Mouse (Mus musculus): Measurements from ENCODE around the gene Tjp3. TPM values are rescaled to one million over a fixed set of nuclear protein-coding genes. Genes with fewer than 3 reads are reported as not detected.

The Tjp3 gene
- polyA plus RNA-seq, 1 experiment from 2014 or later = 9.2 TPM

DNA sequence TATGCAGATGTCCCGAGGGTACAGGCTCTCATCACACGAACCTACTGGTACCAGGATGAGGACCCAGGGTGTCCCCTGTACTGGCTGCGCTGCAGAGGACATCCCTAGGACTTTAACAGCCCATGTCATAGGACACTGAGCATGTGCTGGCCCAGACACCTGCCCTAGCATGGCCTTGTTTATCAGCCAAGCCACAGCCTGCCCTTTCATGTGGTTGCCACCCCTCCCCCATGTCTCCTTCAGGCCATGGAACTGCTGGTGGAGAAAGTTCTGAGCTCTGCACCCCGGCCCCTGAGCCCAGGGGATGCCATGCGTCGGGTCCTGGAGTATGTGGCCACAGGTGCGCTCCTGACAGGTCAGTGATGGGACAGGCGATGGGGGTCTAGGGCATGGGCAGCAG, 41.9 kb downstream of the Tjp3 start:
- no peaks in the 10 kb centered on the region for H3K9me3 ChIP-seq (replicated peaks; ENCODE audit: control insufficient read depth, low read length, poor library complexity, severe bottlenecking)
- ATAC-seq = no peak
- 85% methylated on average over 8 of the region's 8 CpGs for WGBS
- peaks cover 5% of the 10 kb centered on the region for H3K36me3 ChIP-seq (ENCODE audit: control insufficient read depth, insufficient read depth, low read length)
- no peak overlapping the region for H3K4me2 ChIP-seq (ENCODE audit: low read length)
- H3K4me1 ChIP-seq (ENCODE audit: control insufficient read depth, insufficient read depth, low read length) = peaks cover 7% of the 10 kb centered on the region
- peaks cover 8% of the 10 kb centered on the region for H3K27me3 ChIP-seq (ENCODE audit: control insufficient read depth, insufficient read depth, low read depth, low read length)
- H3K9ac ChIP-seq (ENCODE audit: low read depth, low read length) = no peak overlapping the region
- no peak overlapping the region for H3K4me3 ChIP-seq (ENCODE audit: low read depth, low read length)
- no peak overlapping the region for H3K27ac ChIP-seq (ENCODE audit: low read length)

DNA sequence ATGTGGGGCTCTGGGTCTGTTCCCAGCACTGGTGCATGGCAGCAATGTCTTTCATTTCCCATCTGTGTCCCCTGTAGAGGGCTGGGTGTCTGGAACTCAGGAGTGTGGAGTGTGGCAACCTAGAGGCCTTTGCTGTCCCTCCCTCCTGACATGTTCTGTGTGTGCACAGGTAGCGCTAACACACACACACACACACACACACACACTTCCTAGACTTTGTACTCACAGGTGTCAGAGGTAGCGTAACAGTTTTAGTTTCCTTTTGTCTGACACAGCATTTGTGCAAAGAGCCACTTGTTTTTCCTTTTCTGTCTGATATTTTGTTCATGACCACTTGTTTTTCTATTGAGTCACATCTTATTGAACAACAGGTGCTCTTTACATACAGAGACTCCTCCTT, 43.6 kb downstream of the Tjp3 start:
- H3K9me3 ChIP-seq (replicated peaks; ENCODE audit: control insufficient read depth, low read length, poor library complexity, severe bottlenecking) = no peaks in the 10 kb centered on the region
- H3K27ac ChIP-seq (ENCODE audit: low read length) = no peak overlapping the region
- H3K9ac ChIP-seq (ENCODE audit: low read depth, low read length) = no peak overlapping the region
- H3K4me1 ChIP-seq (ENCODE audit: control insufficient read depth, insufficient read depth, low read length) = peaks cover 4% of the 10 kb centered on the region
- no peak overlapping the region for H3K4me3 ChIP-seq (ENCODE audit: low read depth, low read length)
- WGBS = 94% methylated on average over 2 of the region's 2 CpGs
- no peak overlapping the region for H3K4me2 ChIP-seq (ENCODE audit: low read length)
- peaks cover 8% of the 10 kb centered on the region for H3K27me3 ChIP-seq (ENCODE audit: control insufficient read depth, insufficient read depth, low read depth, low read length)
- H3K36me3 ChIP-seq (ENCODE audit: control insufficient read depth, insufficient read depth, low read length) = peaks cover 6% of the 10 kb centered on the region
- ATAC-seq = no peak

DNA sequence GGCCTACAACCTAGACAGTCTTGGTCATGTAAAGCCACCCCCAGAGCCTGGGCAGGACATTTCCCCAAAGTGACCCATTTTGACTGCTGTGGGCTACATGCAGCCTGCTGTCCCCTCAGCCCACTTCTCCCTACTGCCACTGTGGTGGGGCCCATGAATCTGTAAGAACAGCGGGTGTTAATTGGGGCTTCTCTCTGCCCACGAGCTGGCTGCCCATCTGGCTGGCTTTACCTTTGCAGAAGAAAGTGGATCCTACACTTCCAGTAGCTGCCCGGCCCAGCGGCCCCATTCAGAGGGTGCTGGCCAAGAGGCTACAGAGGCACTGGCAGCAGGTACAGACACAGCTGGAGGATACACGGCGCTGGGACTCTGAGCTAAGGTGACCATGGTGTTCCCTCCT, 46.2 kb downstream of the Tjp3 start:
- no peak for ATAC-seq
- Histone ChIP-seq H3K4me3 (ENCODE audit: low read depth, low read length) (no peak overlapping the region), H3K9me3 (replicated peaks; ENCODE audit: control insufficient read depth, low read length, poor library complexity, severe bottlenecking) (no peaks in the 10 kb centered on the region), H3K4me1 (ENCODE audit: control insufficient read depth, insufficient read depth, low read length) (no peaks in the 10 kb centered on the region), H3K36me3 (ENCODE audit: control insufficient read depth, insufficient read depth, low read length) (peaks cover 8% of the 10 kb centered on the region), H3K9ac (ENCODE audit: low read depth, low read length) (peak overlapping the region; percentile 34; the same call in 1 of the 2 replicates), H3K27me3 (ENCODE audit: control insufficient read depth, insufficient read depth, low read depth, low read length) (0 out of 2 replicates have a peak, but pooled peaks cover 2% of the 10 kb centered on the region), H3K27ac (ENCODE audit: low read length) (no peak overlapping the region), H3K4me2 (ENCODE audit: low read length) (no peak overlapping the region)
- WGBS = 91% methylated on average over 6 of the region's 6 CpGs

DNA sequence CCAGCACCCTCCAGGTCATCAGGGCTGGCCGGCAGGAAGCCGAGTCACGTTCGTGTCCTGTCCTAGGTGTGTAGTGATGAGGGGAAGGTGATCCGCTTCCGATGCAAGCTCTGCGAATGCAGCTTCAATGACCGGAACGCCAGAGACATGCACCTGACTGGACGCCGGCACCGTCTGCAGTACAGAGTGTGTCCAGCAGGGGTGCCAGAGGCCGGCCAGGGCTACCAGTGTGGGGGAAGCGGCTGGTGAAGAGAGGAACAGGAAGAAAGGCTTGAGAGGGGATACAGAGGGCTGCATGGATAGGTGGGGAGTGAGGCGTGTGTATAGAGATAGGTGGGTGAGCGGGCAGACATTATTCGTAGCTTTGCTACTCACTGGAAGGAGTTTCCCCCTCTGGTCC, 46.8 kb downstream of the Tjp3 start:
- Histone ChIP-seq H3K9ac (ENCODE audit: low read depth, low read length) (peak overlapping the region; percentile 34), H3K4me3 (ENCODE audit: low read depth, low read length) (no peak overlapping the region), H3K4me2 (ENCODE audit: low read length) (no peak overlapping the region), H3K9me3 (replicated peaks; ENCODE audit: control insufficient read depth, low read length, poor library complexity, severe bottlenecking) (no peaks in the 10 kb centered on the region), H3K27me3 (ENCODE audit: control insufficient read depth, insufficient read depth, low read depth, low read length) (0 out of 2 replicates have a peak, but pooled peaks cover 2% of the 10 kb centered on the region), H3K36me3 (ENCODE audit: control insufficient read depth, insufficient read depth, low read length) (peaks cover 8% of the 10 kb centered on the region), H3K4me1 (ENCODE audit: control insufficient read depth, insufficient read depth, low read length) (no peaks in the 10 kb centered on the region), H3K27ac (ENCODE audit: low read length) (no peak overlapping the region)
- peak; percentile 66 for ATAC-seq
- WGBS = 9% methylated on average over 17 of the region's 17 CpGs

DNA sequence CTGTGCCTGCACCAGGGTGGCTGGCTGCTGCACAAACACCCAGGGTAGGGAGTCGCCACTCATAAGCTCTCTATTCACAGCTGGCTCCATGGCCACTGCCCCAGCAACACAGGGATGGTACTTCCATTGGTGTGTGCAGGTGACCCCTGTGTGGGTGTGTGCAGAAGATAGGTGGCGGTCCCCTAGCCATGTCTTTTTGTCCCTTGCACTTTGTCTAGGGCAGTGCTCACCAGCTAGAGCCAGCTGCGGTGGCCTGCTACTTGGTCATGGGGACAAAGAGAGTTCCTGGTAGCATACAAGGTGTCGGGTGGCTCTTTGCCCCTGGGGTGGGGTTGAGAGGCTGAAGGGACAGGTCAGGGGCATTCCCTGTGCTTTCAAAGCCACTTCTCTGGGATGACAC, 47.2 kb downstream of the Tjp3 start:
- H3K27ac ChIP-seq (ENCODE audit: low read length) = no peak overlapping the region
- no peak overlapping the region for H3K4me2 ChIP-seq (ENCODE audit: low read length)
- H3K27me3 ChIP-seq (ENCODE audit: control insufficient read depth, insufficient read depth, low read depth, low read length) = peaks cover 6% of the 10 kb centered on the region; the same call in 1 of the 2 replicates
- no peaks in the 10 kb centered on the region for H3K4me1 ChIP-seq (ENCODE audit: control insufficient read depth, insufficient read depth, low read length)
- peaks cover 8% of the 10 kb centered on the region for H3K36me3 ChIP-seq (ENCODE audit: control insufficient read depth, insufficient read depth, low read length)
- 0 out of 2 replicates have a peak overlapping the region, but pooled peaks have one; percentile 34 for H3K9ac ChIP-seq (ENCODE audit: low read depth, low read length)
- 75% methylated on average over 4 of the region's 4 CpGs for WGBS
- no peaks in the 10 kb centered on the region for H3K9me3 ChIP-seq (replicated peaks; ENCODE audit: control insufficient read depth, low read length, poor library complexity, severe bottlenecking)
- peak; percentile 1; the same call in 1 of the 2 replicates for ATAC-seq
- H3K4me3 ChIP-seq (ENCODE audit: low read depth, low read length) = no peak overlapping the region

DNA sequence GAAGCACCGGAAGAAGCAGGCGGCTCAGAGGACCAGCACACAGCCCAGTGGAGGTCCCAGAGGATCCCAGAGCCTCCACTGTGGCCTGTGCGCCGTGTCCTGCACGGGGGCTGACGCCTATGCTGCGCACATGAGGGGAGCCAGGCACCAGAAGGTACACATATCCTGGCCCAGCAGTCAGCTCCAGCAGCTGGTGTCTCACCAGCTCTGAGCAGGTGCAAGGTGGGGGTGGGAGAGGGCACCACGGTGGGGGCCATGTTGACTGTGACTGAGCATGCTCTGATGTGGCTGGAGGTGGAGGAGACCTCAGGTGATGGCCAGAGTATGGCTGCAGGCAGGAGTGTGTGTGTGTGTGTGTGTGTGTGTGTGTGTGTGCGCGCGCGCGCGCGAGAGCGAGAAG, 49.4 kb downstream of the Tjp3 start:
- H3K27ac ChIP-seq (ENCODE audit: low read length) = no peak overlapping the region
- H3K9me3 ChIP-seq (replicated peaks; ENCODE audit: control insufficient read depth, low read length, poor library complexity, severe bottlenecking) = no peaks in the 10 kb centered on the region
- 88% methylated on average over 16 of the region's 16 CpGs for WGBS
- H3K36me3 ChIP-seq (ENCODE audit: control insufficient read depth, insufficient read depth, low read length) = peaks cover 6% of the 10 kb centered on the region; the same call in 1 of the 2 replicates
- no peak overlapping the region for H3K4me2 ChIP-seq (ENCODE audit: low read length)
- H3K27me3 ChIP-seq (ENCODE audit: control insufficient read depth, insufficient read depth, low read depth, low read length) = peaks cover 7% of the 10 kb centered on the region; the same call in 1 of the 2 replicates
- no peak for ATAC-seq
- H3K9ac ChIP-seq (ENCODE audit: low read depth, low read length) = no peak overlapping the region
- no peak overlapping the region for H3K4me3 ChIP-seq (ENCODE audit: low read depth, low read length)
- no peaks in the 10 kb centered on the region for H3K4me1 ChIP-seq (ENCODE audit: control insufficient read depth, insufficient read depth, low read length)

DNA sequence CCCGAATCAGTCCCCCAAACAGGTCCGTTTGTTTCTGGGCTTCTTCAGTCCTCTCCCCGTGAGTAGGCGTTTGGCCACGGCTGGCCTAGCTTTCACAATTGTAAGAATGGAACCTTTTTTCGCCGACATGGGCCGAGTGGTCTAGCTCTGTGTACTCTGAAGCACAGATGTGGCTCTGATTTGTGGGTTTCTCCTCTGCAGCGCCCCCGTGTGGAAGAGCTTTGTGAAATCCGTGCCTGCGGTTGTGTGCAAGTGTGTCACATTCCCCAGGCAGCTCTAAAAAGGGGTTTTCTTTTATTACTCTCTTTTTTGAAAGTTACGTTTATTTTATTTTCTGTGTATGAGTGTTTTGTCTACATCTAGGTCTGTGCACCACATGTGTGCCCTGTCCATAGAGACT, 50.5 kb downstream of the Tjp3 start:
- H3K4me1 ChIP-seq (ENCODE audit: control insufficient read depth, insufficient read depth, low read length) = no peaks in the 10 kb centered on the region
- no peak overlapping the region for H3K4me2 ChIP-seq (ENCODE audit: low read length)
- H3K4me3 ChIP-seq (ENCODE audit: low read depth, low read length) = no peak overlapping the region
- H3K36me3 ChIP-seq (ENCODE audit: control insufficient read depth, insufficient read depth, low read length) = peaks cover 3% of the 10 kb centered on the region; the same call in 1 of the 2 replicates
- H3K9ac ChIP-seq (ENCODE audit: low read depth, low read length) = no peak overlapping the region
- no peaks in the 10 kb centered on the region for H3K9me3 ChIP-seq (replicated peaks; ENCODE audit: control insufficient read depth, low read length, poor library complexity, severe bottlenecking)
- H3K27ac ChIP-seq (ENCODE audit: low read length) = no peak overlapping the region
- ATAC-seq = no peak
- WGBS = 22% methylated on average over 13 of the region's 13 CpGs
- peaks cover 7% of the 10 kb centered on the region; the same call in 1 of the 2 replicates for H3K27me3 ChIP-seq (ENCODE audit: control insufficient read depth, insufficient read depth, low read depth, low read length)

DNA sequence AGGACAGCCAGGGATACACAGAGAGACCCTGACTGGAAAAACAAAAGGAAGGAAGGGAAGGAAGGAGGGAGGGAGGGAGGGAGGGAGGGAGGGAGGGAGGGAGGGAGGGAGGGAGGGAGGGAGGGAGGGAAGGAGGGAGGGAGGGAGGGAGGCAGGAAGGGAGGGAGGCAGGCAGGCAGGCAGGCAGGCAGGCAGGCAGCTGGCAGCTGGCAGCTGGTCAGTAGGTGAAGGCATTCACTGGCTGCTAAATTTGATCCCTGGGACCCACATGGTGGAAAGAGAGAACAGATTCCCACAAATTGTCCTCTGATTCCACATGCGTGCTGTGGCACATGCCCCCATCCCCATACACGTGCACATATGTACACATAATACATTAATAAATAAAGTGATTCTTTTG, 52.8 kb downstream of the Tjp3 start:
- 77% methylated on average over 2 of the region's 2 CpGs for WGBS
- H3K27me3 ChIP-seq (ENCODE audit: control insufficient read depth, insufficient read depth, low read depth, low read length) = peaks cover 7% of the 10 kb centered on the region; the same call in 1 of the 2 replicates
- peaks cover 4% of the 10 kb centered on the region for H3K4me1 ChIP-seq (ENCODE audit: control insufficient read depth, insufficient read depth, low read length)
- H3K4me2 ChIP-seq (ENCODE audit: low read length) = no peak overlapping the region
- H3K9me3 ChIP-seq (replicated peaks; ENCODE audit: control insufficient read depth, low read length, poor library complexity, severe bottlenecking) = no peaks in the 10 kb centered on the region
- H3K9ac ChIP-seq (ENCODE audit: low read depth, low read length) = no peak overlapping the region
- H3K4me3 ChIP-seq (ENCODE audit: low read depth, low read length) = no peak overlapping the region
- H3K36me3 ChIP-seq (ENCODE audit: control insufficient read depth, insufficient read depth, low read length) = peaks cover 3% of the 10 kb centered on the region; the same call in 1 of the 2 replicates
- H3K27ac ChIP-seq (ENCODE audit: low read length) = no peak overlapping the region
- ATAC-seq = no peak

DNA sequence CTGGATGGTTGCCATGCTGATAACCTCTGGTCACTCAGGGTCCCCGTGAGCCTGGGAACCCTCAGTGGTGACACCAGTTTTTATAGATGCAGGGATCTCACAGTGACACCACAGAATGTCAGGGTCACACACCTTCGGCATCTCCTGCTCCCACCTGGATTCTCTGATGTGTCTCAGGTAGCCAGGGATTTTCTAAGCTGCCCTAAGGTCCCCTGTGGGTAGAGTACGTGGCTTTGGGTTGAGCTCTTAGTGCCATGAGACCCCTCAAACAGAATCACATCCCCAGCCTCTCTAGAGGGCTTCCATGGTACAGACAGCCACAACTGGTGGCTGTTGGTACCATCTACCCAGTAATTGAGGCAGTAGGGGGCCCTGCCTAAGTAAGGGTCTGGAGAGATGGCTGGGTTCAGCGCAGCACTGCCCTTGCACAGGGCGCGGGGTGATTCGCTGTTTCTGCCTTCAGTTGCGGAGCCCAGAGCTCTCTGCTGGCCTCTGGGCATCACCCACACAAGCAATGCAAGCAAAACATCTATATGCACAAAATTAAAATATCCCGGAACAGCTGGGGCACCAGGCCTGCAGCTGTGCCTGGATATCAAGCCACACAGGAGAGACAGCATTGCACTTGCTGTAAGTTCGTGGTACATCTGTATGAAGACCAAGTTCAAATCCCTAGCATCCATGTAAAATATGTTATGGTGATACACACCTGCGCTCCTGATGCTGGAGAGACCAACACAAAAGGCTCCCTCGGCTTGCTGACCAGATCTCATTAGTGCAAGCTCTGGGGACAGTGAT, 54.7 kb downstream of the Tjp3 start:
- no peak overlapping the region for H3K4me2 ChIP-seq (ENCODE audit: low read length)
- peaks cover 10% of the 10 kb centered on the region for H3K4me1 ChIP-seq (ENCODE audit: control insufficient read depth, insufficient read depth, low read length)
- H3K9ac ChIP-seq (ENCODE audit: low read depth, low read length) = no peak overlapping the region
- no peak overlapping the region for H3K4me3 ChIP-seq (ENCODE audit: low read depth, low read length)
- H3K9me3 ChIP-seq (replicated peaks; ENCODE audit: control insufficient read depth, low read length, poor library complexity, severe bottlenecking) = no peaks in the 10 kb centered on the region
- H3K27me3 ChIP-seq (ENCODE audit: control insufficient read depth, insufficient read depth, low read depth, low read length) = peaks cover 7% of the 10 kb centered on the region; the same call in 1 of the 2 replicates
- WGBS = 86% methylated on average over 12 of the region's 12 CpGs
- no peak overlapping the region for H3K27ac ChIP-seq (ENCODE audit: low read length)
- H3K36me3 ChIP-seq (ENCODE audit: control insufficient read depth, insufficient read depth, low read length) = no peaks in the 10 kb centered on the region
- no peak for ATAC-seq
